Mouse (Mus musculus) CH12.LX (cell line): ENCODE results near the gene Hist1h2bg.

Source experiments
- CTCF ChIP-seq, 2 experiments: IDR thresholded peaks in 1 of 2; conservative IDR thresholded peaks in 1 of 2; 2 replicates each; pipeline ENCODE4 v1.5.1; 2011 to 2012; ENCODE audit warnings: low read depth in 2 of 2, low read length in 2 of 2, improper control_type of control experiment in 1 of 2, inconsistent platforms in 1 of 2, mild to moderate bottlenecking in 1 of 2, moderate library complexity in 1 of 2
- MAX ChIP-seq: IDR thresholded peaks from 2 replicates; pipeline ENCODE4 v1.6.1; 2011; ENCODE audit warnings: low read length, improper control_type of control experiment
- TBP ChIP-seq: conservative IDR thresholded peaks from 2 replicates; pipeline ENCODE4 v1.6.1; 2011; ENCODE audit warnings: low read depth, low read length, improper control_type of control experiment

- TF ChIP-seq TBP (no peak), MAX (no peak), CTCF (conservative IDR thresholded peaks at IDR 0.05 in 1 of 2, IDR thresholded peaks at IDR 0.05 in 1 of 2; ENCODE audit: low read depth in 2 of 2, low read length in 2 of 2) (no peak)
These were observed 38.6 kb downstream of the Hist1h2bg start for GRCm38 (mm10) chr13:23609844-23610243.
